Mouse (Mus musculus): ENCODE measurements around the gene Slc19a1. TPM values are rescaled to one million over a fixed set of nuclear protein-coding genes. Genes with fewer than 3 reads are reported as not detected.

Gene Slc19a1
- polyA plus RNA-seq (2015; fragmentation: Nextera tagmentation; extraction: Ambion mirVana) = 45.2 and 48.0 TPM in 2 replicates

GRCm38 (mm10) chr10:77031768-77032375 lies at the start of gene Slc19a1:
Gene Slc19a1, plus strand, starts transcription at chr10:77032241.

Other genes with a start within 250 kb of the Slc19a1 start
- 97.6 and 100 TPM in 2 replicates for gene Pcbp3, start 70.4 kb upstream of the Slc19a1 start, polyA plus RNA-seq (2015; fragmentation: Nextera tagmentation; extraction: Ambion mirVana)
- gene Col18a1, start 134.3 kb downstream of the Slc19a1 start, polyA plus RNA-seq (2015; fragmentation: Nextera tagmentation; extraction: Ambion mirVana) = 19.8 and 25.4 TPM in 2 replicates
- gene Pofut2, start 227.0 kb downstream of the Slc19a1 start, polyA plus RNA-seq (2015; fragmentation: Nextera tagmentation; extraction: Ambion mirVana) = 46.6 and 49.8 TPM in 2 replicates